Mouse (Mus musculus) erythroblast, adult 5-6 weeks (primary cell): Measurements from ENCODE around the gene S1pr1. TPM values are rescaled to one million over a fixed set of nuclear protein-coding genes. Genes with fewer than 3 reads are reported as not detected.

Experiments
- ATAC-seq: replicated peaks from 2 replicates; pipeline ENCODE4 v1.8.0; 2016; ENCODE audit warnings: moderate number of reproducible peaks, mild to moderate bottlenecking, moderate TSS enrichment, inconsistent platforms; ENCODE audit not compliant: poor library complexity, low FRiP score, severe bottlenecking
- total RNA-seq, 2 experiments: library from RNA; stranded (forward) in 1 of 2; stranded (reverse) in 1 of 2; fragments of 150-400 nt in 1 of 2; fragments of 200-764, 138-1000 nt in 1 of 2; gene quantifications; 2 replicates each; pipeline versions ENCODE4 v1.2.3 to v1.2.4; 2015 to 2017; ENCODE audit warnings: low replicate concordance in 2 of 2

S1pr1 gene
- total RNA-seq, 2 experiments from 2014 or later: 0.96 to 1.6 TPM

- ATAC-seq: no peak
Observed at GRCm38 (mm10) chr3:115713417-115714048, 1.3 kb downstream of the S1pr1 start.

- 0 out of 2 replicates have a peak, but pooled peaks have one; percentile 41 for ATAC-seq
Observed at GRCm38 (mm10) chr3:115712808-115713200, 2.1 kb downstream of the S1pr1 start.

DNA sequence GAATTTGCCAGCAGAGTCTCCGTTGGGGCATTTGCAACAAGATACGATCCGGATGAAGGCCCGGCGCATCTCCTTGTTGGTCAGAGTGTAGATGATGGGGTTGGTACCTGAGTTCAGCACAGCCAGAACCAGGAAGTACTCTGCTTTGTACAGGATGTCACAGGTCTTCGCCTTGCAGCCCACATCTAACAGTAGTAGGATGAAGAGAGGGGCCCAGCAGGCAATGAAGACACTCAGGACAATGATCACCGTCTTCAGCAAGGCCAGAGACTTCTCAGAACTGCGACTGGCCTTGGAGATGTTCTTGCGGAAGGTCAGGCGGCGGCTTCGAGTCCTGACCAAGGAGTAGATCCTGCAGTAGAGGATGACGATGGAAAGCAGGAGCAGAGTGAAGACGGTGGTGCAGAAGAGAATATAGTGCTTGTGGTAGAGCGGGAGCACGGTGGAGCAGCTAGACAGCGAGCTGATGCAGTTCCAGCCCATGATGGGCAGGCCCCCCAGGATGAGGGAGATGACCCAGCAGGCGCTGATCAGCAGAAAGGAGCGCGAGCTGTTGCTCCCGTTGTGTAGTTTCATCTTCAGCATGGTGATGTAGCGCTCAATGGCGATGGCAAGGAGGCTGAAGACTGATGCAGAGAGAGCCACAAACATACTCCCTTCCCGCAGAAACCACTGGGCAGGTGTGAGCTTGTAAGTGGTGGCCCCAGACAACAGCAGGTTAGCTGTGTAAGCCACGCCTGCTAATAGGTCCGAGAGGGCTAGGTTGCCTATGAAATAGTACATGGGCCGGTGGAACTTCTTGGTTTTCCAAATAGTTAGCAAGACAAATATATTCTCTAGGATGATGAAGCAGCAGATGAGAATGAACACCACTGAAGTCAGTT is 2.7 kb downstream of the S1pr1 start:
- ATAC-seq: no peak

- no peak for ATAC-seq
Observed at GRCm38 (mm10) chr3:115711393-115711792, 3.5 kb downstream of the S1pr1 start.

DNA sequence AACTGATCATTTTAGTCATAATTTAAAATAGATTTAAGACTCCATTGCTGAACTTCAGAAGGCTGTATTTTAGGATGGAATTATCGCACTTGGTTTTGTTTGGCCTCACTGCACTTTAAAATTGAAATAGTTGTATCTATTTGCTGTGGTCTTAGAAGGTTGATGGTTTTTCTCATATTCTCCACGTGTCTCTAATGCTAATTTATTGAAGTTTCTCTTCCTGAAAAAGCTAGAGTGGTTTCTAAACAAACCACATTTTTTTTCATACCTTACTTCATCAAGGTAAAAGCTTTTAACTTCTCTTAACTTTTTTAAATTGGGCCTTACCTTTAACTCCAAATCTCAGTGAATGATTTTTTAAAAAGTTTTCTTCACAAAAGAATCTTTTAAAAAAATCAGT is 4.8 kb downstream of the S1pr1 start:
- ATAC-seq: no peak

DNA sequence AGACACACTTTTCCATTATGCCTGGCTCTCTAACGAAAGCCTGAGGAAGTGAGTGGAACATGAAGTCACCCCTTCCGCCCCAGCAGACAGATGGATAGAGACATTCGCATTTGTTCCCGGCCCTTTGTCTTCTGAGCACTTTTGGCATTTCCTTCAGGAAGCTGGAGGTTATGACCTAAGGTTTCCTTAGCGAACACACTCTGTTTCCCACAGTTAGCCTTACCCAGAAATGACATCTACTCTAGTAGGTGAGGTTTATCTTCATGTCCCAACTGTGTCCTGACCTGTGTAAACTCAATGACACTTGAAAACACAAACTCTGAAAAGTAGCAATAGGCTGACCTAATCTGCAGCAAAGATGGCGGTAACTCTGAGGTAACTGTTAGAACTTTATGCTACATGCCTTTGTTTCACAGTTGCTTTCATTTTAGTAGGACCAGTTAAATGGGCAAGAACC is 5.7 kb downstream of the S1pr1 start:
- no peak for ATAC-seq

GRCm38 (mm10) chr3:115706736-115707135 is 8.1 kb downstream of the S1pr1 start:
- ATAC-seq: no peak

GRCm38 (mm10) chr3:115704254-115704908 is 10.5 kb downstream of the S1pr1 start:
- no peak for ATAC-seq

DNA sequence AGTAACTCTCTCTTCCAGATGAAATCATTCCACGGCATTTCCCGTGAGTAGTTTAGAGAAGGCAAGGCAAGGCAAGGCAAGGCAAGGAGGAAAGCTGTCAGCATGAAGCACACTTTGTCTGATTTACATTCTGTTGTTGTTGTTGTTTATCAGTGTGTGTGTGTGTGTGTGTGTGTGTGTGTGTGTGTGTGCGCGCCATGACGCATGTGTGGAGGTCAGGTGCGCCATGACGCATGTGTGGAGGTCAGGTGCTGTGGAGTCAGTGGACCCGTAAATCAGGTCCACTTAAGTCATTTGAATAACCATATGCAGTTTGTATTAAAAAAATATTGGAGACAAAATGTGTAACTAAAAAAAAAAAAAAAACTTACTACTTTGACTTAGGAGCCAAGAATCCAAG is 11.2 kb downstream of the S1pr1 start:
- no peak for ATAC-seq

DNA sequence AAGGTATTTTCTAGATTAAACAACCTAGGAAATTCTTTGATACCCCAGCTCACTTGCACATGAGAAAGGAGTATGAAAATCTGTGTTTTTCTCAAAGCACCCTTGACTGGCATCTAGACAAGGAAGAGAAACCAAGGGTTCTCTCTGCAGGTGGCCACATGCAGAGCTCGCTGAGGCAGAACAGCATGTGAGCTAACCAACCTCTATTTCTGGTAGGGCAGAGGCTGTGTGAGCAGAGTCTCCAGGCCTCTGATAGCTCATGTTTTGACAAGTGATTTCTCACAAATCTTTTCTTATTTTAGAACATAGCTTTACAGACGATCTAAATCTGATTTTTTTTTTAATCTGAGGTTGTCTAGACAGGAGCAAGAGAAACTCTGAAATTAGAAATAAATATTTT is 12.8 kb downstream of the S1pr1 start:
- no peak for ATAC-seq

- no peak for ATAC-seq
Observed at GRCm38 (mm10) chr3:115695194-115695891, 19.5 kb downstream of the S1pr1 start.

DNA sequence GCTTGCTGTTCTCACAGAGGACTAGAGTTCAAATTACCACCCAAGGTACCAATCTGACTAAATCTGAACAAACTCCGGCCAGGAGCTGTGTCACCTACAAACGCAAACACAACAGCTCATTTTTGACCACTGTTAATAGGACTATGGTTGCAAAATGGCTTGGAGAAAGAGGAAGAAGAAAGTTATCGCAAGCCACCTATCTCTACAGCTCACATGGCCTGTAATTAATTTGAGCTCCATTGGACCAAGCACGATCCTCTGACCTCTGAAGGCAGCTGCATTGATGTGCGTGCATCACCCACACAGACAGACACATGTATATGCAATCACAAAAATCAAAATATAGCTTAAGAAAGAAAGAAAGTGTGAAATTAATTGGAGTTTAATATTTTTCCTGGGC is 20.7 kb downstream of the S1pr1 start:
- no peak for ATAC-seq

DNA sequence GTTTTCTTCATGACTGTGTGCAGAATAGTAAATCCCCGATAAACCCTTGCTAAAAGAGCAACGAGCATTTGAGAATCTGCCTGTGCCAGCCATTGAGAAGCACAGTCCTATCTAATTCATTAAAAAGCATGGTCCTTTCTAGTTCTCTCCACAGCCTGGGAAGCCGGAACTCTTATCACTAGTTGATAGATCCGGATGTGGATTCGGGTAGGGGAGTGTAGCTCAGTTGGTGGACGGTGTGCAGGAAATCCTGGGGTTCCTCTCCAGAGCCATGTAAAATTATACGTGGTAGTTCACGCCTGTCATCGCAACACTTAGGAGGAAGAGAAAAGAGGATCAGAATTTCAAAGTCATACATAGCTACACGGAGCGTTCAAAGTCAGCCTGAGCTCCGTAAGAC is 21.5 kb downstream of the S1pr1 start:
- no peak for ATAC-seq

DNA sequence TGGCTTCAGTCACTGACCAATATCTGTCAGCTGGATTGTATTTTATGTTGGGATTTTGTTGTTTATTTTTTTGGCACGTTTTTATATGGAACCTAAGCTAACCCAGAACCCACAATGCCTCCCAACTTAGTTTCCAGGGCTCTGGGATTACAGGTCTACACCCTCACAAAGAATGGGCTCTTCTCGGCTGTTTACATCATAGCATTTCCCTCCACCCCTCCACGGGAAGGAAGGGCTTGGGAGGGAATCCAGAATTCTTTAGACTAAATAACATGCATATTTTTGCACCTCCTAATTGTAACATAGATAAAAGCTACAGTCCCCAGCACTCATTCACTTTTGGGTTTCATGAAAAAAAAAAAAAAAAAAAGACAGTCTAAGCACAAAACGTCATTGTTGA is 22.0 kb downstream of the S1pr1 start:
- ATAC-seq: no peak

DNA sequence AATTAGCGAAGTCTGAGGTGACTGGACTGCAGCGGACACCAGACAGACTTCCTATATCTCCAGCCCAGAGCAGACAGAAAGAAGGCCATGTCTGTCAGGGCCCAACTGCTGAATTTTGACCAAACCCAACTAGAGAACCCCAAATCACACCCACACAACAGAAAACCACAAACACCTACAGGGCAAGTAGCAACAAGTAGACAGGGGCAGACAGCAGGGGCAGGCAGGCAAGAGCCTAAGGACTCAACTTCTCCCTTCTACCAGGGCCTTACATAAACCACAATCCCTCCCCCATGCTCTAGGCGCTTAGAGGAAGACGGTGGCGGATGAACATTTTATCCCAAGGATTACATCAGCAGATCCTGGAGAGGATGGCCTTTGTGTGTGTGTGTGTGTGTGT is 22.5 kb downstream of the S1pr1 start:
- ATAC-seq: no peak

GRCm38 (mm10) chr3:115689920-115690319 is 25.0 kb downstream of the S1pr1 start:
- no peak for ATAC-seq

- ATAC-seq: no peak
Observed at GRCm38 (mm10) chr3:115689352-115689751, 25.5 kb downstream of the S1pr1 start.

GRCm38 (mm10) chr3:115687821-115688220 is 27.1 kb downstream of the S1pr1 start:
- no peak for ATAC-seq

DNA sequence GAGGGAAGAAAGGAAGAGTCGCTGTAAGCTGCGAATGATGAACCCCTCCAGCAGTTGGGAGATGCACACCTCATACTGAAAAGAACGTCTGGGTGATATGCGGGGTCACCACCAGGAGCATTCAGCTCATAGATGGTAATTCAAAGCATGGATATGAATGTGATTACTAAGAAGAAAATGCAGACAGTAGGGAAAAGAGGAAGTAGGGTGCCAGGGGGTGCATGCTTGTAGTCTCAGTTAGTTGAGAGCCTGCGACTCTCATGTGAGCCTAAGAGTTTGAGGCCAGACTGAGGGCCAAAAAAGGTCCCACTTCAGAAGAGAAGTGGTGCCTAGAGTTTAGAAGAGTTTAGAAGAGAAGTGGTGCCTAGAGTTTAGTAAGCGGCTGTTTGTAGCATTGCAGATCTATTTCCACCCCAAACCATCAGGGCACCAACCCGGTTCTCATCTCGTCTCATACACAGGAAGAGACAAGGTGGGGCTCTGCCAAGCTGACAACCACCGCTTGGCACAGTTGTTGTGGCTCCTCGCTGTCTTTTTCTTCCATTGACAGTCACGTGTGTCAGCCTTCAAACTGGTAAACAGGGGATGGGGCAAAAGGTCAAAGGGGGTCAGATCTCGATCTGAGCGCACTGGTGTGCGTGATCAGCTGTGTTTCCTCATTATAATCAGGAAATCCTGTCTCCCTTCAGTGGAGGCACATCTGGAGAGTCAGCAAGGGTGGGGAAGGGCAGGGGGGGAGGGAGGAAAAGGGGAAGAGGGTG is 32.4 kb downstream of the S1pr1 start:
- no peak for ATAC-seq
